Mouse (Mus musculus): ENCODE results near the gene Fnbp1. TPM values are rescaled to one million over a fixed set of nuclear protein-coding genes. Genes with fewer than 3 reads are reported as not detected.

Fnbp1 gene
- polyA plus RNA-seq, 1 experiment from 2014 or later = 21.1 TPM

DNA sequence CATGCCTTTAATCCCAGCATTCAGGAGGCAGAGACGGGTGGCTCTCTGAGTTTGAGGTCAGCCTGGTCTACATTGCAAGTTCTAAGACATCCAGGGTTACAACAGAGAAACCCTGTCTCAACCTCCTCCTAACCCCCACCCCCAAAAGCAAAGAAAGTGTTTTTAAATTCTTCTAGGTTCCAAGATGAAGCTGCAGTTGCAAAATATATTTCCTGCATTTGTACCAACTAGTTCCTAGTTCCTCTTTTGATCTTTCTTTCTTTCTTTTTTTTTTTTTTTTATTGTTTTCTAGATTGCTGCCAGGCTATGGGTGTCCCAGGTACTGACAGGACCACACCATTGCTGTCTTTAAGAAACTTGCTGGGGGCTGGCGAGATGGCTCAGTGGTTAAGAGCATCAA is 66.6 kb downstream of the Fnbp1 start:
- H3K9me3 ChIP-seq (ENCODE audit: low read depth, low read length) = no peaks in the 10 kb centered on the region
- no peak for TF ChIP-seq CTCF (IDR thresholded peaks at IDR 0.05; ENCODE audit: low read depth)
- no peak overlapping the region for H3K4me3 ChIP-seq (ENCODE audit: low read depth, low read length)
- H3K27ac ChIP-seq (ENCODE audit: low read depth) = no peak overlapping the region
- no peaks in the 10 kb centered on the region for H3K4me1 ChIP-seq (ENCODE audit: insufficient read depth)
- no peaks in the 10 kb centered on the region for H3K27me3 ChIP-seq (ENCODE audit: insufficient read depth, low read length)
- peaks cover 16% of the 10 kb centered on the region; the same call in 1 of the 2 replicates for H3K36me3 ChIP-seq (ENCODE audit: insufficient read depth)
- no peak overlapping the region for H3K4me2 ChIP-seq
- DNase-seq (no peak), ATAC-seq (ENCODE audit: insufficient read depth) (no peak)
- no peak overlapping the region for H3K9ac ChIP-seq
- 96% methylated on average over 2 of the region's 2 CpGs for WGBS

DNA sequence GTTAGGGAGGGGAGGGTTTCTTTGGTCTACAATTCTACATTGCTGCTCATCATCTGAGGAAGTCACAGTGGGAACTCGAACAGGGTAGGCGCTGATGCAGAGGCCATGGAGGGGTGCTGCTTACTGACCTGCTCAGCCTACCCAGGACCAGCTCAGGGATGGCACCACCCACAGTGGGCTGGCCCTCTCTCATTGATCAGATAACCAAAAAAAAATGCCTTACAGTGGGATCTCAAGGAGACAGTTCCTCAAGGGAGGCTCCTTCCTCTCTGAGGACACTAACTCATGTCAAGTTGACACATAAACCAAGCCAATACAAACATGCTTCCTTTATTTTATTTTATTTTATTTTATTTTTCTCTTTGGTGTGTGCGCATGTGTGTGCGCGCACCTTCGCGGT is 72.3 kb downstream of the Fnbp1 start:
- no peak overlapping the region for H3K27ac ChIP-seq (ENCODE audit: low read depth)
- no peak for DNase-seq
- H3K4me3 ChIP-seq (ENCODE audit: low read depth, low read length) = no peak overlapping the region
- TF ChIP-seq CTCF (IDR thresholded peaks at IDR 0.05; ENCODE audit: low read depth) = no peak
- H3K4me1 ChIP-seq (ENCODE audit: insufficient read depth) = peaks cover 4% of the 10 kb centered on the region
- H3K9ac ChIP-seq = no peak overlapping the region
- no peaks in the 10 kb centered on the region for H3K27me3 ChIP-seq (ENCODE audit: insufficient read depth, low read length)
- no peaks in the 10 kb centered on the region for H3K9me3 ChIP-seq (ENCODE audit: low read depth, low read length)
- no peak overlapping the region for H3K4me2 ChIP-seq
- ATAC-seq (ENCODE audit: insufficient read depth) = no peak
- peaks cover 6% of the 10 kb centered on the region; the same call in 1 of the 2 replicates for H3K36me3 ChIP-seq (ENCODE audit: insufficient read depth)
- 92% methylated on average over 7 of the region's 7 CpGs for WGBS

DNA sequence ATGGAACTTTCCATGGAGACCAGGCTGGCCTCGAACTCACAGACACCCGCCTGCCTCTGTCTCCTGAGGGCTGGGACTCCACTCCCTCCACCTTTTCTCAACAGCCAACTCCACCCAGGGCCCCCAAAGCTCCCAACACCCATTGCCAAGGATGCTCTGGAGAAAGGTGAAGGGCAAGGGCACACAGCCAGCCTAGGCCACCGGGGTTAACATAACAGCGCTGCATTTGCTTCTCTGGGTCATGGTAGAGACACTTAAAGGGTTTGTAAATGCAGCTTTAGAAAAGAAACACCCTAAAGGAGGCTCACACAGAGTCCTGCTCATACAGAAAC is 72.7 kb downstream of the Fnbp1 start:
- Histone ChIP-seq H3K4me3 (ENCODE audit: low read depth, low read length) (no peak overlapping the region), H3K4me1 (ENCODE audit: insufficient read depth) (peaks cover 4% of the 10 kb centered on the region), H3K9ac (no peak overlapping the region), H3K9me3 (ENCODE audit: low read depth, low read length) (no peaks in the 10 kb centered on the region), H3K36me3 (ENCODE audit: insufficient read depth) (peaks cover 6% of the 10 kb centered on the region; the same call in 1 of the 2 replicates), H3K4me2 (no peak overlapping the region), H3K27ac (ENCODE audit: low read depth) (peak overlapping the region; percentile 79; the same call in 1 of the 2 replicates), H3K27me3 (ENCODE audit: insufficient read depth, low read length) (no peaks in the 10 kb centered on the region)
- no peak for TF ChIP-seq CTCF (IDR thresholded peaks at IDR 0.05; ENCODE audit: low read depth)
- no peak for ATAC-seq (ENCODE audit: insufficient read depth)
- 88% methylated on average over 4 of the region's 4 CpGs for WGBS
- DNase-seq = no peak

DNA sequence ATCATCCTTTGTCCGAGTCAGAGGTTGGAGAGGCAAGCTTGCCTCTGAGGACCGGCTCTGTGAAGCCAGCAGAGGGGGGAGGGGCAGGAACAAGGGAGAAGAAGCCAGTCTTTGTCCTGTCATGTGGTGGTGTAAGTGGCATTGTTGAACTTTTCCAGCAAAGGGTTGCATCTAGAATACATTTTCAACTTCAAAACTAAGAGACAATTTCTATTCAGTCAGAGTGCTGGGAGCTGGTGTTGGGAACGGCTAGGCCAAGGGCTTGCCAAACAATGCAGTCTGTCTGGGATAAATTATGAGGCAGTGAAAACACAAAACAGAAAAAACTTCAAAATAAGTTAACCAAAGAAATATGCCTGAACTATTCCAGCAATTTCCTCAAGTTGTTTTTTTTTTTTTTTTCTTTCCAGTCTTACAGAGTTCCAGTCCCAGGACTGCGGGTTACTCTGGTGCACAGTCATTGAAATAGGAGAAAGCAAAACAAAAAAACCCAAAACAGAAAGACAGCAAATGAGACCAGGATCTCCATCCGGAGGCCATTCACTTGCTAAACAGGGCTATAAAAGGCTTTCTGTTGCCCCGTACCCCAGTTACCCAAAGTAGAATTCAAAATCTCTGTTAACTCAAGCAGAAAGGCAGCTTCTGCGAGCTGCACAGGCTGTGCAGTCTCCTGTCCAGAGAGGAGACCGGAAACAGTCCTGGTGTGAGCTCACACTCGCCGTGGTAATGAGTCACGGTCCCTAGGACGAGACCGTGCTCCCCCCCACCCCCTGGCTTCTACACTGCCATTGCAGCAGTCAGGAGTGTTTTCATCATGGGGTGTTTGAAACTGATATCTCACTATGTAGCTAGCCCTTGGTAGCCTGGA is 73.3 kb downstream of the Fnbp1 start:
- WGBS = 57% methylated on average over 13 of the region's 13 CpGs
- no peak for TF ChIP-seq CTCF (IDR thresholded peaks at IDR 0.05; ENCODE audit: low read depth)
- DNase-seq = peak; percentile 59

DNA sequence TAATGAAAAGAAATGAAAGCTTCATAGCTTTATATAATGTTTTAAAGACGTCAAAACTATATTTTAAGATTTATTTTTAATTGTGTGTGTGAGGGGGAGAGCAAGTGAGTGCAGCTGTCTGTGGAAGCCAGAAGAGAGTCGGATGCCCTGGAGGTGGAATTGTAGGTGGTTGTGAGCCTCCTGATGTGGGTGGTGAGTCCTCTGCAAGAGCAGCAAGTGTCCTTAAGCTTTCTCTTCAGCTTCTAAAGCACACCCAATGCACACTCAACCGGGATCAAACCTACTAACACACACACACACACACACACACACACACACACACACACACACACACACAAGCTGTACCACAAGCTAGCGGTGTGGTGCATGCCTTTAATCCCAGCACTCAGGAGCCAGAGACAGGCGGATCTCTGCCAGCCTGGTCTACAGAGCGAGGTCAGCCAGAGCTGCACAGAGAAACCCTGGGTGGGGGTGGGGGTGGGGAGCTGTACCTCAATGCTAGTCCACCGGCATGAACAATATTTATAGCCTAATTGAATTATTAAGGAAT is 74.0 kb downstream of the Fnbp1 start:
- Histone ChIP-seq H3K9me3 (ENCODE audit: low read depth, low read length) (no peaks in the 10 kb centered on the region), H3K9ac (no peak overlapping the region), H3K4me3 (ENCODE audit: low read depth, low read length) (no peak overlapping the region), H3K4me2 (no peak overlapping the region), H3K27me3 (ENCODE audit: insufficient read depth, low read length) (no peaks in the 10 kb centered on the region), H3K27ac (ENCODE audit: low read depth) (peak overlapping the region; percentile 79; the same call in 1 of the 2 replicates), H3K36me3 (ENCODE audit: insufficient read depth) (peaks cover 3% of the 10 kb centered on the region; the same call in 1 of the 2 replicates), H3K4me1 (ENCODE audit: insufficient read depth) (peaks cover 4% of the 10 kb centered on the region)
- ATAC-seq (ENCODE audit: insufficient read depth) = no peak
- no peak for DNase-seq
- WGBS = 66% methylated on average over 7 of the region's 7 CpGs
- TF ChIP-seq CTCF (IDR thresholded peaks at IDR 0.05; ENCODE audit: low read depth) = no peak

More for the DNA sequence above, 73.3 kb downstream of the Fnbp1 start:
- H3K36me3 ChIP-seq (ENCODE audit: insufficient read depth) = peaks cover 5% of the 10 kb centered on the region; the same call in 1 of the 2 replicates
- no peak overlapping the region; the same call in 1 of the 2 replicates for H3K9ac ChIP-seq
- H3K27ac ChIP-seq (ENCODE audit: low read depth) = peak overlapping the region; percentile 79
- H3K4me2 ChIP-seq = no peak overlapping the region
- no peaks in the 10 kb centered on the region for H3K9me3 ChIP-seq (ENCODE audit: low read depth, low read length)
- H3K4me1 ChIP-seq (ENCODE audit: insufficient read depth) = peaks cover 4% of the 10 kb centered on the region
- no peak overlapping the region for H3K4me3 ChIP-seq (ENCODE audit: low read depth, low read length)
- ATAC-seq (ENCODE audit: insufficient read depth) = no peak
- H3K27me3 ChIP-seq (ENCODE audit: insufficient read depth, low read length) = no peaks in the 10 kb centered on the region

DNA sequence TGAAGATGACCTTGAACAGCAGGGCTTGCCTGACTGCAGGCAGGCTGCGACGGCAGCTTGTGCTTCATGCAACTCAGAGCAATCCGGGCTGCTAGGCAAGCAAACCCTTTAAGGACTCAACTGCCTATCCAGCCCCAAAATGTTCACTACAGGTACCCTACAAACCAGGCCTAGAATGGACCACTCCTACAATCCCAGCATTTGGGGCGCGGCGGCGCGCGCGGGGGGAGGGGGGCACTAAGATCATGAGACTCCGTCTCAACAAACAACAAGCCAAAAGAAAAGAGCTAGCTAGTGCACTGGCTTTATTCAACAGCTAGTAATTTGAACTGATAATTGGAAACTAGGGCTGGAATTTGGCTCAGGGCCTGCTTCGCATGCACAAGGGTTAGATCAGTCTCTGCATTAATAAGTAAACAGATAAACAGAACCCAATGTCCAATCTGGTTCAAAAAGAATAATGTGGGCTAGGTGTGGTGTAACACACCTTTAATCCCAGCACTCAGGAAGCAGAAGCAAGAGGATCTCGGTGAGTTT is 74.7 kb downstream of the Fnbp1 start:
- no peak for DNase-seq
- no peak overlapping the region for H3K27ac ChIP-seq (ENCODE audit: low read depth)
- H3K27me3 ChIP-seq (ENCODE audit: insufficient read depth, low read length) = no peaks in the 10 kb centered on the region
- no peak for TF ChIP-seq CTCF (IDR thresholded peaks at IDR 0.05; ENCODE audit: low read depth)
- 0 out of 2 replicates have a peak, but pooled peaks cover 3% of the 10 kb centered on the region for H3K36me3 ChIP-seq (ENCODE audit: insufficient read depth)
- no peak overlapping the region for H3K9ac ChIP-seq
- H3K4me1 ChIP-seq (ENCODE audit: insufficient read depth) = peaks cover 4% of the 10 kb centered on the region
- H3K4me2 ChIP-seq = no peak overlapping the region
- H3K4me3 ChIP-seq (ENCODE audit: low read depth, low read length) = no peak overlapping the region
- 88% methylated on average over 13 of the region's 13 CpGs for WGBS
- no peak for ATAC-seq (ENCODE audit: insufficient read depth)
- H3K9me3 ChIP-seq (ENCODE audit: low read depth, low read length) = no peaks in the 10 kb centered on the region
